ENCODE assay signal across 12 mouse cellular contexts in genomic region chr12:84278901-84279300, GRCm38 (mm10). TPM values are rescaled to one million over a fixed set of nuclear protein-coding genes. Genes with fewer than 3 reads are reported as not detected.
DNase-seq lines count a peak whose midpoint lies in the region; ATAC-seq and TF ChIP-seq lines count a peak whose summit lies in the region.
"Had no signal": no experiment of that assay in that cellular context is flagged by ENCODE, and none has a peak within 500 bp of the region (broad histone marks: within the 10 kb centered on the region; RNA-seq: fewer than 3 reads in every experiment).

No protein-coding gene starts in this region.

- no peak for TF ChIP-seq POLR2A in liver, adult 2 months (IDR thresholded peaks at IDR 0.05; ENCODE audit: extremely low read depth, insufficient read depth, low read length)

- no peaks in the 10 kb centered on the region for H3K9me3 ChIP-seq in forebrain, embryonic 14.5 days (replicated peaks; ENCODE audit: control insufficient read depth, low read length)
- H3K9me3 ChIP-seq in forebrain, embryonic 11.5 days (ENCODE audit: control insufficient read depth, low read length): no peaks in the 10 kb centered on the region
- H3K9me3 ChIP-seq in liver, embryonic 12.5 days (replicated peaks): no peaks in the 10 kb centered on the region

- 0 out of 2 replicates have a peak, but pooled peaks cover 4% of the 10 kb centered on the region for H3K4me1 ChIP-seq in forebrain, embryonic 14.5 days (ENCODE audit: control insufficient read depth, insufficient read depth, low read length)
- no peaks in the 10 kb centered on the region for H3K4me1 ChIP-seq in forebrain, embryonic 11.5 days (replicated peaks; ENCODE audit: control insufficient read depth, insufficient read depth, low read length)
- H3K4me1 ChIP-seq in liver, adult 2 months (ENCODE audit: control insufficient read depth, insufficient read depth, low read length): peaks cover 4% of the 10 kb centered on the region
- peaks cover 3% of the 10 kb centered on the region for H3K4me1 ChIP-seq in liver, embryonic 12.5 days

- peak overlapping the region; percentile 52; the same call in 1 of the 2 replicates for H3K27ac ChIP-seq in forebrain, embryonic 14.5 days (ENCODE audit: low read depth, low read length)
- H3K27ac ChIP-seq in forebrain, embryonic 11.5 days (ENCODE audit: low read depth, low read length): no peak overlapping the region
- H3K27ac ChIP-seq in liver, adult 2 months (replicated peaks; ENCODE audit: insufficient read depth, low read depth, low read length): no peak overlapping the region
- no peak overlapping the region for H3K27ac ChIP-seq in liver, embryonic 12.5 days
- H3K27ac ChIP-seq: stomach, postnatal 0 days had no signal

- peak; percentile 65 for ATAC-seq in forebrain, embryonic 14.5 days
- ATAC-seq in forebrain, embryonic 11.5 days (replicated peaks; ENCODE audit: low FRiP score): no peak
- no peak for ATAC-seq in liver, embryonic 12.5 days
- ATAC-seq in cerebellum, adult (ENCODE audit: insufficient number of reproducible peaks, low FRiP score, low TSS enrichment): no peak
- ATAC-seq: activated CD4-positive, CD25-positive, alpha-beta regulatory T cell, adult 4 months had no signal

- H3K4me3 ChIP-seq in forebrain, embryonic 14.5 days (ENCODE audit: low read depth, low read length): no peak overlapping the region
- H3K4me3 ChIP-seq in forebrain, embryonic 11.5 days (ENCODE audit: low read depth, low read length): no peak overlapping the region
- H3K4me3 ChIP-seq in liver, adult 2 months (ENCODE audit: insufficient read depth, low read depth, low read length): no peak overlapping the region
- no peak overlapping the region for H3K4me3 ChIP-seq in liver, embryonic 12.5 days

- no peak overlapping the region for H3K4me2 ChIP-seq in forebrain, embryonic 14.5 days (ENCODE audit: low read length)
- H3K4me2 ChIP-seq in forebrain, embryonic 11.5 days (ENCODE audit: low read depth, low read length, severe bottlenecking): no peak overlapping the region
- no peak overlapping the region for H3K4me2 ChIP-seq in liver, embryonic 12.5 days

- DNase-seq in forebrain, embryonic 14.5 days (ENCODE audit: low spot score): peak; percentile 87
- no peak for DNase-seq in forebrain, embryonic 11.5 days (ENCODE audit: low spot score)
- DNase-seq in liver, adult 2 months (ENCODE audit: extremely low read depth, low read depth, low spot score): peak; percentile 72
- peak; percentile 25 for DNase-seq in adrenal gland, postnatal 25 days
- DNase-seq in layer of hippocampus, adult 9-11 months: peak; percentile 49
- no peak for DNase-seq in T-cell, adult 2 months (ENCODE audit: low spot score)
- DNase-seq: lung, postnatal 36 days had no signal

- no peaks in the 10 kb centered on the region for H3K79me2 ChIP-seq in liver, adult 2 months (ENCODE audit: control insufficient read depth, insufficient read depth, low read length)

- H3K36me3 ChIP-seq in forebrain, embryonic 14.5 days (ENCODE audit: control insufficient read depth, insufficient read depth, low read length): no peaks in the 10 kb centered on the region
- H3K36me3 ChIP-seq in forebrain, embryonic 11.5 days (ENCODE audit: control insufficient read depth, insufficient read depth, low read length): no peaks in the 10 kb centered on the region
- H3K36me3 ChIP-seq in liver, adult 2 months (ENCODE audit: control insufficient read depth, insufficient read depth, low read length): no peaks in the 10 kb centered on the region
- no peaks in the 10 kb centered on the region for H3K36me3 ChIP-seq in liver, embryonic 12.5 days

- WGBS in forebrain, embryonic 14.5 days: 40% methylated on average over 7 of the region's 7 CpGs
- WGBS in forebrain, embryonic 11.5 days: 83% methylated on average over 7 of the region's 7 CpGs
- 26% methylated on average over 7 of the region's 7 CpGs for WGBS in liver, adult 2 months
- 76% methylated on average over 7 of the region's 7 CpGs for WGBS in liver, embryonic 12.5 days (ENCODE audit: insufficient replicate concordance)

- H3K27me3 ChIP-seq in forebrain, embryonic 14.5 days (replicated peaks; ENCODE audit: control insufficient read depth, insufficient read depth, low read length): no peaks in the 10 kb centered on the region
- H3K27me3 ChIP-seq in forebrain, embryonic 11.5 days (ENCODE audit: control insufficient read depth, insufficient read depth, low read length): no peaks in the 10 kb centered on the region
- H3K27me3 ChIP-seq in liver, adult 2 months (ENCODE audit: control insufficient read depth, insufficient read depth, low read length): no peaks in the 10 kb centered on the region
- no peaks in the 10 kb centered on the region for H3K27me3 ChIP-seq in liver, embryonic 12.5 days (replicated peaks)
- H3K27me3 ChIP-seq: CH12.LX had no signal

- H3K9ac ChIP-seq in forebrain, embryonic 14.5 days (ENCODE audit: low read length): no peak overlapping the region
- no peak overlapping the region for H3K9ac ChIP-seq in forebrain, embryonic 11.5 days (ENCODE audit: low read length)
- H3K9ac ChIP-seq in liver, adult 2 months (ENCODE audit: low read depth, low read length): no peak overlapping the region
- no peak overlapping the region for H3K9ac ChIP-seq in liver, embryonic 12.5 days

- no peak for TF ChIP-seq CTCF in liver, adult 2 months (IDR thresholded peaks at IDR 0.05; ENCODE audit: low read depth, low read length)

RNA-seq across cellular contexts. Expression of gene Ptgr2, which starts 6.1 kb away (rescaled TPM):
- polyA plus RNA-seq in forebrain, embryonic 14.5 days (2014; fragmentation: Nextera tagmentation; extraction: Ambion mirVana): 13.0 and 14.2 TPM in 2 replicates
- 13.8 and 14.3 TPM in 2 replicates for polyA plus RNA-seq in forebrain, embryonic 11.5 days (2014; fragmentation: Nextera tagmentation; extraction: Ambion mirVana)
- 61.9 and 75.3 TPM in 2 replicates for total RNA-seq in liver, adult 2 months (2014; rRNA removed)
- 16.3 and 18.5 TPM in 2 replicates for polyA plus RNA-seq in liver, adult 2 months (2012; rRNA removed)
- polyA plus RNA-seq in liver, embryonic 12.5 days (2016; fragmentation: Nextera tagmentation; extraction: Ambion mirVana): 34.9 and 35.0 TPM in 2 replicates
- total RNA-seq in adrenal gland, postnatal 25 days (2021): 74.9 and 93.1 TPM in 2 replicates

RNA-seq across cellular contexts. Expression of gene Zfp410, which starts 37.8 kb away (rescaled TPM):
- polyA plus RNA-seq in forebrain, embryonic 14.5 days (2014; fragmentation: Nextera tagmentation; extraction: Ambion mirVana): 89.6 and 104 TPM in 2 replicates
- polyA plus RNA-seq in forebrain, embryonic 11.5 days (2014; fragmentation: Nextera tagmentation; extraction: Ambion mirVana): 121 and 129 TPM in 2 replicates
- total RNA-seq in liver, adult 2 months (2014; rRNA removed): 20.4 and 23.2 TPM in 2 replicates
- polyA plus RNA-seq in liver, adult 2 months (2012; rRNA removed): 11.8 and 12.5 TPM in 2 replicates
- polyA plus RNA-seq in liver, embryonic 12.5 days (2016; fragmentation: Nextera tagmentation; extraction: Ambion mirVana): 51.0 and 51.9 TPM in 2 replicates
- 41.4 and 42.0 TPM in 2 replicates for total RNA-seq in adrenal gland, postnatal 25 days (2021)

Comparison
In these comparisons a context has a peak if more than half of its experiments do, and no peak if none do; other contexts are left out.
1. DNase-seq: peak in forebrain, embryonic 14.5 days (single experiment), liver, adult 2 months (single experiment), adrenal gland, postnatal 25 days (single experiment) and layer of hippocampus, adult 9-11 months (single experiment); none in forebrain, embryonic 11.5 days (single experiment) and T-cell, adult 2 months (single experiment).